Mouse (Mus musculus) hindbrain, embryonic 15.5 days (tissue): Measurements from ENCODE around the gene Gm10401. TPM values are rescaled to one million over a fixed set of nuclear protein-coding genes. Genes with fewer than 3 reads are reported as not detected.

Source experiments
- polyA plus RNA-seq: library from polyadenylated mRNA; unstranded; fragments of >200 nt; fragmentation: Nextera tagmentation; extraction: Ambion mirVana; gene quantifications from 2 replicates; pipeline ENCODE4 v1.2.1, GENCODE M21; 2015

Gm10401 gene
- polyA plus RNA-seq, 1 experiment from 2014 or later: 39.3 TPM

Other genes with a start within 250 kb of the Gm10401 start
- gene 4930519G04Rik, start 244.6 kb downstream of the Gm10401 start, polyA plus RNA-seq: not detected in 2 replicates
- gene Gm9936, start 239.6 kb downstream of the Gm10401 start, polyA plus RNA-seq: 2.6 and 2.7 TPM in 2 replicates
- gene Oasl2, start 201.4 kb downstream of the Gm10401 start, polyA plus RNA-seq: 5.0 and 7.2 TPM in 2 replicates
- 0.18 and 0.96 TPM in 2 replicates for gene Oasl1, start 175.1 kb downstream of the Gm10401 start, polyA plus RNA-seq
- gene 2210016L21Rik, start 156.1 kb downstream of the Gm10401 start, polyA plus RNA-seq: 132 and 135 TPM in 2 replicates
- 0.10 TPM in 1 of 2 replicates, not detected in the other for gene Hnf1a, start 127.2 kb downstream of the Gm10401 start, polyA plus RNA-seq
- 43.9 and 46.1 TPM in 2 replicates for gene Sppl3, start 87.2 kb downstream of the Gm10401 start, polyA plus RNA-seq
- 21.6 and 23.1 TPM in 2 replicates for gene Acads, start 21.1 kb upstream of the Gm10401 start, polyA plus RNA-seq
- 36.9 and 38.0 TPM in 2 replicates for gene Unc119b, start 36.7 kb upstream of the Gm10401 start, polyA plus RNA-seq
- 30.6 and 33.6 TPM in 2 replicates for gene Mlec, start 59.9 kb upstream of the Gm10401 start, polyA plus RNA-seq
- gene Cabp1, start 96.1 kb upstream of the Gm10401 start, polyA plus RNA-seq: 11.2 and 14.2 TPM in 2 replicates
- 102 TPM in 2 replicates for gene Pop5, start 137.5 kb upstream of the Gm10401 start, polyA plus RNA-seq
- gene Rnf10, start 174.6 kb upstream of the Gm10401 start, polyA plus RNA-seq: 187 and 218 TPM in 2 replicates
- 57.3 and 59.3 TPM in 2 replicates for gene Coq5, start 181.4 kb upstream of the Gm10401 start, polyA plus RNA-seq
- 1,255 and 1,318 TPM in 2 replicates for gene Dynll1, start 202.7 kb upstream of the Gm10401 start, polyA plus RNA-seq
- 142 and 146 TPM in 2 replicates for gene Srsf9, start 228.9 kb upstream of the Gm10401 start, polyA plus RNA-seq
- gene Gatc, start 242.9 kb upstream of the Gm10401 start, polyA plus RNA-seq: 32.3 and 45.2 TPM in 2 replicates
- 51.0 and 53.7 TPM in 2 replicates for gene Triap1, start 242.9 kb upstream of the Gm10401 start, polyA plus RNA-seq